Mouse (Mus musculus): ENCODE measurements around the gene Fkbp1a.

Gene Fkbp1a

GRCm38 (mm10) chr2:151608435-151608834 lies 66.2 kb downstream of the Fkbp1a start:
- no peak for DNase-seq (ENCODE audit: low read depth, low spot score)

GRCm38 (mm10) chr2:151609974-151610373 lies 67.7 kb downstream of the Fkbp1a start:
- no peak for DNase-seq (ENCODE audit: low read depth, low spot score)

All from A20 (cell line).